In genomic region chr11:63906552-63907353, GRCm38 (mm10) we compare ENCODE assay signal across 12 mouse cellular contexts. TPM values are rescaled to one million over a fixed set of nuclear protein-coding genes. Genes with fewer than 3 reads are reported as not detected.
A peak's percentile ranks its signal among the peaks of the same experiment; 100 is the strongest.
DNase-seq lines count a peak whose midpoint lies in the region; ATAC-seq and TF ChIP-seq lines count a peak whose summit lies in the region.
"Had no signal": no experiment of that assay in that cellular context is flagged by ENCODE, and none has a peak within 500 bp of the region (broad histone marks: within the 10 kb centered on the region; RNA-seq: fewer than 3 reads in every experiment).

No protein-coding gene starts in this region.

- H3K36me3 ChIP-seq in kidney, embryonic 14.5 days (ENCODE audit: control insufficient read depth, insufficient read depth, low read length) = no peaks in the 10 kb centered on the region
- no peaks in the 10 kb centered on the region for H3K36me3 ChIP-seq in liver, postnatal 0 days (replicated peaks; ENCODE audit: insufficient read depth, low read length)
- H3K36me3 ChIP-seq in forebrain, embryonic 12.5 days (replicated peaks) = no peaks in the 10 kb centered on the region
- H3K36me3 ChIP-seq in intestine, embryonic 16.5 days (ENCODE audit: control insufficient read depth, insufficient read depth, low read length) = no peaks in the 10 kb centered on the region

- no peaks in the 10 kb centered on the region for H3K9me3 ChIP-seq in kidney, embryonic 14.5 days (ENCODE audit: control insufficient read depth, low read length)
- no peaks in the 10 kb centered on the region for H3K9me3 ChIP-seq in liver, postnatal 0 days (ENCODE audit: low read length)
- no peaks in the 10 kb centered on the region for H3K9me3 ChIP-seq in forebrain, embryonic 12.5 days
- no peaks in the 10 kb centered on the region for H3K9me3 ChIP-seq in intestine, embryonic 16.5 days (ENCODE audit: control insufficient read depth, low read length)
- H3K9me3 ChIP-seq: midbrain, embryonic 12.5 days had no signal

- TF ChIP-seq CTCF in liver, postnatal 0 days (IDR thresholded peaks at IDR 0.05; ENCODE audit: low read depth) = no peak

- ATAC-seq in kidney, embryonic 14.5 days (ENCODE audit: low FRiP score, low TSS enrichment) = peak; percentile 76
- peak; percentile 67 for ATAC-seq in common myeloid progenitor, adult 5-6 weeks (replicated peaks; ENCODE audit: low read depth, poor library complexity, severe bottlenecking)
- 0 out of 2 replicates have a peak, but pooled peaks have one; percentile 17 for ATAC-seq in liver, postnatal 0 days
- no peak for ATAC-seq in forebrain, embryonic 12.5 days (ENCODE audit: low FRiP score)
- no peak for ATAC-seq in intestine, embryonic 16.5 days
- ATAC-seq: forebrain, embryonic 16.5 days; inflammation-experienced regulatory T-cells, adult 6 months had no signal

- TF ChIP-seq EP300 in liver, postnatal 0 days (IDR thresholded peaks at IDR 0.05; ENCODE audit: low read depth) = no peak

- 40% methylated on average over 9 of the region's 9 CpGs for WGBS in kidney, embryonic 14.5 days
- WGBS in liver, postnatal 0 days (ENCODE audit: insufficient replicate concordance) = 38% methylated on average over 9 of the region's 9 CpGs
- 67% methylated on average over 9 of the region's 9 CpGs for WGBS in forebrain, embryonic 12.5 days
- WGBS in intestine, embryonic 16.5 days = 79% methylated on average over 9 of the region's 9 CpGs

- no peak overlapping the region for H3K4me2 ChIP-seq in kidney, embryonic 14.5 days (replicated peaks; ENCODE audit: low read depth, low read length)
- no peak overlapping the region for H3K4me2 ChIP-seq in liver, postnatal 0 days (ENCODE audit: low read depth, low read length)
- no peak overlapping the region for H3K4me2 ChIP-seq in forebrain, embryonic 12.5 days
- H3K4me2 ChIP-seq in intestine, embryonic 16.5 days (ENCODE audit: low read depth, low read length) = no peak overlapping the region
- H3K4me2 ChIP-seq: midbrain, embryonic 12.5 days had no signal

- H3K27me3 ChIP-seq in kidney, embryonic 14.5 days (ENCODE audit: control insufficient read depth, insufficient read depth, low read length) = peaks cover 25% of the 10 kb centered on the region; the same call in 1 of the 2 replicates
- H3K27me3 ChIP-seq in liver, postnatal 0 days (ENCODE audit: insufficient read depth, low read length) = no peaks in the 10 kb centered on the region
- H3K27me3 ChIP-seq in forebrain, embryonic 12.5 days = peaks cover 60% of the 10 kb centered on the region
- no peaks in the 10 kb centered on the region for H3K27me3 ChIP-seq in intestine, embryonic 16.5 days (replicated peaks; ENCODE audit: control insufficient read depth, insufficient read depth, low read length)

- H3K4me3 ChIP-seq in kidney, embryonic 14.5 days (ENCODE audit: low read length) = no peak overlapping the region
- H3K4me3 ChIP-seq in liver, postnatal 0 days (ENCODE audit: low read depth, low read length) = no peak overlapping the region
- H3K4me3 ChIP-seq in forebrain, embryonic 12.5 days (replicated peaks) = no peak overlapping the region
- no peak overlapping the region for H3K4me3 ChIP-seq in intestine, embryonic 16.5 days (ENCODE audit: low read length)
- H3K4me3 ChIP-seq: midbrain, embryonic 12.5 days had no signal

- no peak overlapping the region for H3K9ac ChIP-seq in kidney, embryonic 14.5 days (ENCODE audit: low read depth, low read length)
- H3K9ac ChIP-seq in liver, postnatal 0 days (replicated peaks) = no peak overlapping the region
- no peak overlapping the region for H3K9ac ChIP-seq in forebrain, embryonic 12.5 days
- no peak overlapping the region for H3K9ac ChIP-seq in intestine, embryonic 16.5 days (ENCODE audit: low read depth, low read length)
- H3K9ac ChIP-seq: midbrain, embryonic 12.5 days had no signal

- H3K4me1 ChIP-seq in kidney, embryonic 14.5 days (ENCODE audit: control insufficient read depth, insufficient read depth, low read length) = peaks cover 25% of the 10 kb centered on the region; the same call in 1 of the 2 replicates
- H3K4me1 ChIP-seq in liver, postnatal 0 days (ENCODE audit: insufficient read depth) = peaks cover 46% of the 10 kb centered on the region
- H3K4me1 ChIP-seq in forebrain, embryonic 12.5 days = peaks cover 41% of the 10 kb centered on the region
- H3K4me1 ChIP-seq in intestine, embryonic 16.5 days (ENCODE audit: control insufficient read depth, insufficient read depth, low read length) = no peaks in the 10 kb centered on the region

- DNase-seq in kidney, adult 18-20 months = no peak
- peak; percentile 58 to 61 for DNase-seq in B cell, adult 2 months
- DNase-seq in liver, postnatal 0 days = no peak
- DNase-seq: adrenal gland, postnatal 14 days; thymus, postnatal 25 days had no signal

- no peak overlapping the region for H3K27ac ChIP-seq in kidney, embryonic 14.5 days (ENCODE audit: low read depth, low read length)
- H3K27ac ChIP-seq in liver, postnatal 0 days (ENCODE audit: low read depth) = peak overlapping the region; percentile 76
- no peak overlapping the region for H3K27ac ChIP-seq in forebrain, embryonic 12.5 days
- H3K27ac ChIP-seq in intestine, embryonic 16.5 days (ENCODE audit: low read length) = no peak overlapping the region
- H3K27ac ChIP-seq: midbrain, embryonic 12.5 days had no signal

RNA-seq across cellular contexts. Expression of gene Hs3st3b1, which starts 15.3 kb away (rescaled TPM):
- polyA plus RNA-seq in kidney, embryonic 14.5 days (2014; fragmentation: Nextera tagmentation; extraction: Ambion mirVana) = 17.9 and 34.0 TPM in 2 replicates
- total RNA-seq in common myeloid progenitor, adult 5-6 weeks (2017) = 0.41 and 0.73 TPM in 2 replicates
- 20.0 and 21.1 TPM in 2 replicates for polyA plus RNA-seq in liver, postnatal 0 days (2015; fragmentation: Nextera tagmentation; extraction: Ambion mirVana)
- polyA plus RNA-seq in forebrain, embryonic 12.5 days (2016; fragmentation: Nextera tagmentation; extraction: Ambion mirVana) = 8.8 and 9.2 TPM in 2 replicates
- 4.5 and 5.2 TPM in 2 replicates for polyA plus RNA-seq in intestine, embryonic 16.5 days (2015; fragmentation: Nextera tagmentation; extraction: Ambion mirVana)

Comparison
In these comparisons a context has a peak if more than half of its experiments do, and no peak if none do; other contexts are left out.
1. ATAC-seq: peak in kidney, embryonic 14.5 days (single experiment), common myeloid progenitor, adult 5-6 weeks (single experiment) and liver, postnatal 0 days (single experiment); none in forebrain, embryonic 12.5 days (single experiment) and intestine, embryonic 16.5 days (single experiment).
2. DNase-seq: peak in B cell, adult 2 months (2 of 2); none in kidney, adult 18-20 months (single experiment) and liver, postnatal 0 days (single experiment).